In the genomic region with DNA sequence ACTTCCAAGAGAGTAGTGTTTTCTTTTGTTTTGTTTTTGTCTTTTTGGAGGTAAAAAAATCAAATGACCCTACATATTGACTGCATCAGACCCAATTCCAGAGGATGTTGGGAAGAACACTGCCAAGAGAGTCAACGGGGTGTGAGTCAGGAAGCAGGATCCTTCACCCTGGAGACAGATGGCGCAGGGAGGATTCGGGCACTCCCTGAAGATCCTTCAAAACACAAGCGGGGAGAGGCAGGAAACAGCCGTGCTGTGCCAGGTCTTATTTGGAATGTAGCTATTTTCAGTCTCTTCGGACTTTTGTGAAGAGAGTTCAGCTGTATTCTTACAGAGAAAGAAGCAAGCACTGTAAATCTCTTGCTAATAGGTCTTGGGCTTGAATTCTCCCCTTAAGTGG, we compare ENCODE assay signal across 9 mouse cellular contexts.
DNase-seq lines count a peak whose midpoint lies in the region; ATAC-seq and TF ChIP-seq lines count a peak whose summit lies in the region.
"Had no signal": no experiment of that assay in that cellular context is flagged by ENCODE, and none has a peak within 500 bp of the region (broad histone marks: within the 10 kb centered on the region; RNA-seq: fewer than 3 reads in every experiment).

No protein-coding gene starts in this region.

- WGBS in lung, adult 2 months: 23% methylated on average over 6 of the region's 6 CpGs

- no peak for ATAC-seq in megakaryocyte progenitor cell, adult 5-6 weeks (replicated peaks; ENCODE audit: poor library complexity)

- H3K4me1 ChIP-seq in lung, adult 2 months (ENCODE audit: control insufficient read depth, insufficient read depth, low read length): peaks cover 19% of the 10 kb centered on the region

- peak; percentile 74 to 79 for DNase-seq in lung, adult 18-20 months
- no peak for DNase-seq in lung, adult 2 months
- DNase-seq in gastrocnemius, adult 18-20 months (ENCODE audit: low spot score): peak; percentile 44
- peak; percentile 43 for DNase-seq in kidney, adult 18-20 months
- DNase-seq in skeletal muscle tissue, adult 2 months (ENCODE audit: low read depth, low spot score): peak; percentile 54
- DNase-seq in thymus, adult 18-20 months: no peak
- no peak for DNase-seq in left cerebral cortex, adult 8-10 months (ENCODE audit: low spot score in 2 of 2)

- no peak overlapping the region for H3K4me3 ChIP-seq in lung, adult 2 months (replicated peaks; ENCODE audit: extremely low read depth, low read depth, low read length)
- H3K4me3 ChIP-seq: limb, embryonic 13.5 days had no signal

- no peak for TF ChIP-seq POLR2A in lung, adult 2 months (IDR thresholded peaks at IDR 0.05; ENCODE audit: borderline replicate concordance, extremely low read depth, low read depth, low read length)

- no peak for TF ChIP-seq CTCF in lung, adult 2 months (IDR thresholded peaks at IDR 0.05; ENCODE audit: insufficient read depth, low read length)

Comparison
In these comparisons a context has a peak if more than half of its experiments do, and no peak if none do; other contexts are left out.
1. DNase-seq: peak in lung, adult 18-20 months (2 of 2), gastrocnemius, adult 18-20 months (single experiment), kidney, adult 18-20 months (single experiment) and skeletal muscle tissue, adult 2 months (single experiment); none in lung, adult 2 months (single experiment), thymus, adult 18-20 months (0 of 2) and left cerebral cortex, adult 8-10 months (0 of 2).